Mouse (Mus musculus): ENCODE measurements around the gene Metap2. TPM values are rescaled to one million over a fixed set of nuclear protein-coding genes. Genes with fewer than 3 reads are reported as not detected.

Metap2 gene
- polyA plus RNA-seq (2015; fragmentation: Nextera tagmentation; extraction: Ambion mirVana) = 150 and 162 TPM in 2 replicates

DNA sequence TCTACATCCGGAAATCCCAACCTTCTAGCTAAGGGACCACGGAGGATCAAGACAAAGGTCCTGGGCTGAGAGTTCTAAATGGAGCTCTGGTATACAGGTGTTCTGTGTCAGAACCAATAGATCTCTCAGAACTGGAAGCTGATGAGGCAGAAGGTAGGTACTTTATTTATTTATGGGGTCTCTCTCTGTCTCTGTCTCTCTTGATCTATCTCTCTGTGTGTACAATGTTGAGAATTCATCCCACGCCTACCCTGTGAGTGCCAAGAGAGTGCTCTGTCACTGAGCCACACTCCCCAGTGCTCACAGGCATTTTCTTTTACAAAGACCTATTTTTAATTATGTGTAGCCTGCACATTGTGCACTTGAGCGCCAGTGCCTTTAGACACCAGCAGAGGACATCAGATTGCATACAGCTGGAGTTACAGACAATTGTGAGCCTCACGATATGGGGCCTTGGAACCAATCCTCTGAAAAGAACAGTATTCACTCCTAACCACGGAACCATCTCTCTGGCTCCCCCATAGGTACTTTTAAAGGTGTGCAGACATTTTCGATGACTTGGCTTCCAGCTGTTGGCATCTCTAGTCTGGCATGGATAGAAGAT, at the start of gene Metap2:
Gene Metap2 (minus strand): TSS at position 51 of the 604 bp plus-strand sequence.
- Histone ChIP-seq H3K4me3 (replicated peaks) (no peak within 1 kb of the TSS), H3K27ac (replicated peaks) (no peak within 1 kb of the TSS), H3K9ac (no peak within 1 kb of the TSS), H3K4me2 (no peak within 1 kb of the TSS), H3K4me1 (replicated peaks) (peaks cover 33% of the 10 kb centered on the region), H3K36me3 (replicated peaks) (no peaks in the 10 kb centered on the region), H3K9me3 (replicated peaks) (no peaks in the 10 kb centered on the region), H3K27me3 (0 out of 2 replicates have a peak, but pooled peaks cover 7% of the 10 kb centered on the region)
- 64% methylated on average over 7 of the region's 7 CpGs for WGBS (ENCODE audit: insufficient replicate concordance)
- ATAC-seq (ENCODE audit: insufficient read depth) = no peak

DNA sequence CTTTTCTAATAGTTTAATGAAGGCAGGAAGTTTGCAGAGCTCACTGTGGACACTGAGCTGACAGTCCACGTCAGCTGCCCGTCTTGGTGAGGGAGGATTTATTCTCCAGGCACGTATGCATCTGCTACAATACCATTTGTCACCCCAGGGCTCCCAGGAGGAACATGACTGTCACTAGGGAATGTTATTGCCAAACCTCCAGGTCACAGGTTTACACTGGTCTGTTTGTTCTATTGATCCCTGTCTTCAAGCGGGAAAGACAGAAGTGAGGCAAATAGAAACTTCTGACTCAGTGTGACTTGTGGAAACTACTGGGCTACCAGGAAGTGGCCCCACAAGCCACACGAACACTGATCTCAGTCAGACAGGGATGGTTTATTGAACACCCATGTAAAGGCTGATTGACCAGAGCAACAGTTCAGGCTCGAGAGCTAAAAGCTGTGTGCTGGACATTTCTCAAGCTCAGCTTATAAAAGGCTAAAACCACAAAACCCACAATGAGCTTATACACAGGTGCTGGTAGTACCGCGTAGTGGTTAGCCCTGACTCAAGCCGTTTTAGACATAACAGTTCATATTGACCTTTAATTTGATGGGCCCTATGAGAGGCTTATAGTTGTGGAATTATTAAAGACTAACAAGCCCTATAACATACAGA, 49.1 kb upstream of the Metap2 start:
- H3K9ac ChIP-seq = no peak overlapping the region
- ATAC-seq (ENCODE audit: insufficient read depth) = peak; percentile 79
- no peaks in the 10 kb centered on the region for H3K36me3 ChIP-seq (replicated peaks)
- no peaks in the 10 kb centered on the region for H3K4me1 ChIP-seq (replicated peaks)
- no peaks in the 10 kb centered on the region for H3K27me3 ChIP-seq
- H3K4me2 ChIP-seq = no peak overlapping the region
- H3K9me3 ChIP-seq (replicated peaks) = no peaks in the 10 kb centered on the region
- H3K4me3 ChIP-seq (replicated peaks) = no peak overlapping the region
- peak overlapping the region; percentile 31 for H3K27ac ChIP-seq (replicated peaks)
- WGBS (ENCODE audit: insufficient replicate concordance) = 50% methylated on average over 9 of the region's 9 CpGs

GRCm38 (mm10) chr10:93945364-93945763, 48.5 kb upstream of the Metap2 start:
- 34% methylated on average over 4 of the region's 4 CpGs for WGBS (ENCODE audit: insufficient replicate concordance)
- Histone ChIP-seq H3K4me1 (replicated peaks) (no peaks in the 10 kb centered on the region), H3K27me3 (no peaks in the 10 kb centered on the region), H3K9me3 (replicated peaks) (no peaks in the 10 kb centered on the region), H3K4me2 (no peak overlapping the region), H3K9ac (no peak overlapping the region), H3K4me3 (replicated peaks) (no peak overlapping the region), H3K36me3 (replicated peaks) (no peaks in the 10 kb centered on the region), H3K27ac (replicated peaks) (no peak overlapping the region; the same call in 1 of the 2 replicates)
- ATAC-seq (ENCODE audit: insufficient read depth) = peak; percentile 51

- no peak overlapping the region for H3K27ac ChIP-seq (replicated peaks)
- H3K4me1 ChIP-seq (replicated peaks) = no peaks in the 10 kb centered on the region
- 46% methylated on average over 5 of the region's 5 CpGs for WGBS (ENCODE audit: insufficient replicate concordance)
- H3K4me3 ChIP-seq (replicated peaks) = no peak overlapping the region
- no peaks in the 10 kb centered on the region for H3K27me3 ChIP-seq
- no peak for ATAC-seq (ENCODE audit: insufficient read depth)
- no peak overlapping the region for H3K9ac ChIP-seq
- H3K36me3 ChIP-seq (replicated peaks) = no peaks in the 10 kb centered on the region
- no peak overlapping the region for H3K4me2 ChIP-seq
- no peaks in the 10 kb centered on the region for H3K9me3 ChIP-seq (replicated peaks)
These were observed 47.3 kb upstream of the Metap2 start for GRCm38 (mm10) chr10:93944241-93944640.

DNA sequence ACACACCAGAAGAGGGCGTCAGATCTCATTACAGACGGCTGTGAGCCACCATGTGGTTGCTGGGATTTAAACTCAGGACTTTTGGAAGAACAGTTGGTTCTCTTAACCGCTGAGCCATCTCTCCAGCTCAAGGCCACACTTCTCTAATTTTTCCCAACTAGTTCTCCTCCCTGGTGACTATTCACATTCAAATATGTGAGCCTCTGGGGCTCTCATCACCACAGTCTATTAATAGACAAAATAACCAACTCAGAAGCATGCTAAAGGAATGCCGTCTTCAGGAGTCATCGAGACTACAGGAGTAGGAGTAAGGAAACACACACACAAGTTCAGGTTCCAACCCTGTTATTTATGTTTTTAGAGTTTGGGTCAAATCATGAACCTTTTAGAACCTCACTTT, 43.4 kb upstream of the Metap2 start:
- no peak overlapping the region for H3K4me2 ChIP-seq
- 68% methylated on average over 5 of the region's 5 CpGs for WGBS (ENCODE audit: insufficient replicate concordance)
- no peak for ATAC-seq (ENCODE audit: insufficient read depth)
- no peaks in the 10 kb centered on the region for H3K9me3 ChIP-seq (replicated peaks)
- H3K4me3 ChIP-seq (replicated peaks) = no peak overlapping the region
- H3K9ac ChIP-seq = no peak overlapping the region
- no peak overlapping the region for H3K27ac ChIP-seq (replicated peaks)
- no peaks in the 10 kb centered on the region for H3K27me3 ChIP-seq
- H3K4me1 ChIP-seq (replicated peaks) = no peaks in the 10 kb centered on the region
- no peaks in the 10 kb centered on the region for H3K36me3 ChIP-seq (replicated peaks)

- WGBS (ENCODE audit: insufficient replicate concordance) = 76% methylated on average over 8 of the region's 8 CpGs
- no peaks in the 10 kb centered on the region for H3K27me3 ChIP-seq
- H3K9ac ChIP-seq = no peak overlapping the region
- H3K27ac ChIP-seq (replicated peaks) = no peak overlapping the region
- no peaks in the 10 kb centered on the region for H3K4me1 ChIP-seq (replicated peaks)
- ATAC-seq (ENCODE audit: insufficient read depth) = no peak
- no peaks in the 10 kb centered on the region for H3K9me3 ChIP-seq (replicated peaks)
- H3K4me3 ChIP-seq (replicated peaks) = no peak overlapping the region
- no peaks in the 10 kb centered on the region for H3K36me3 ChIP-seq (replicated peaks)
- H3K4me2 ChIP-seq = no peak overlapping the region
These were observed 42.8 kb upstream of the Metap2 start for GRCm38 (mm10) chr10:93939676-93940075.

DNA sequence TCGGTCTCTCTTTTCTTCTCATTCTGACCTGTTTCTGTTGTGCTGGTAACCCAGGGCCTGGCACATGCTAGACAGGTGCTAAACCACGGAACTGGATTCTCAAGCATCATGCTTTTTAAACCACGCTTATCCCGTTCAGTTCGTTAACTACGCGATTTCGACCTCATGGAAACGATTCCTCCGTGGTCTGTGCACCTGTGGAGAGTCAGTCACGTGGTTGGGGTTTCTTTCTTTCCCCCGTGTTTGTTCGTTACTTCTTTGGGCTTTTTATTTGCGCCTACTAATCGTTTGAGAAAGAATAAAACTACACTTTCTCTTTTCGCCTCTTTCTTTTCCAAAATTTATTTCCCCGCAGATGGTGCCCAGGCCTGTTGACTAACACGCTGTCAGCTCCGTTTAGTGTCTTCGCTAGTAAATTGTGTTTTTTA, 42.0 kb upstream of the Metap2 start:
- Histone ChIP-seq H3K27ac (replicated peaks) (no peak overlapping the region), H3K4me2 (no peak overlapping the region), H3K4me3 (replicated peaks) (no peak overlapping the region), H3K36me3 (replicated peaks) (no peaks in the 10 kb centered on the region), H3K4me1 (replicated peaks) (no peaks in the 10 kb centered on the region), H3K27me3 (no peaks in the 10 kb centered on the region), H3K9ac (no peak overlapping the region), H3K9me3 (replicated peaks) (no peaks in the 10 kb centered on the region)
- 79% methylated on average over 20 of the region's 20 CpGs for WGBS (ENCODE audit: insufficient replicate concordance)
- ATAC-seq (ENCODE audit: insufficient read depth) = no peak

DNA sequence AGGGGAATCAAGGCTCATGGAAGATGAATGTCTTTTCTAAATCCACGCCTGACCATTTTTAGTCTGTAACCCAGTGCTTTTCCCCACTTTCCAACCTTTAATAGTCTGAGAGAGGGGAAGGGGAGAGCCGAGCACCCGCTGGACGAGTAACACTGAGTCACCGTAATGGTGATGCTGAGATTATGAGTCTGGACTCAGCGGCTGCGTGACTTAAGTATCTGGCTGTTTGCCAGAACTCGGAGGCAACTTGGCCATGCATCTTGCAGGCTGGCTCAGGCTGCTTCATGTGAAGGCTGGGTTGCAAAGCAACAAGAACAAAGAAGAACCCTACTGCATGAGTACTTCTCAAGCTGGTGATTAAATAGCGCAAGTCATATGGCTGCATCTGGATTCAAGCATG, 37.1 kb upstream of the Metap2 start:
- Histone ChIP-seq H3K27ac (replicated peaks) (no peak overlapping the region), H3K9ac (no peak overlapping the region), H3K4me1 (replicated peaks) (no peaks in the 10 kb centered on the region), H3K9me3 (replicated peaks) (no peaks in the 10 kb centered on the region), H3K4me3 (replicated peaks) (no peak overlapping the region), H3K4me2 (no peak overlapping the region), H3K27me3 (peaks cover 19% of the 10 kb centered on the region; the same call in 1 of the 2 replicates), H3K36me3 (replicated peaks) (no peaks in the 10 kb centered on the region)
- ATAC-seq (ENCODE audit: insufficient read depth) = no peak
- 61% methylated on average over 9 of the region's 9 CpGs for WGBS (ENCODE audit: insufficient replicate concordance)

- ATAC-seq (ENCODE audit: insufficient read depth) = no peak
- Histone ChIP-seq H3K4me2 (no peak overlapping the region), H3K4me3 (replicated peaks) (no peak overlapping the region), H3K4me1 (replicated peaks) (no peaks in the 10 kb centered on the region), H3K9ac (no peak overlapping the region), H3K27me3 (peaks cover 19% of the 10 kb centered on the region; the same call in 1 of the 2 replicates), H3K9me3 (replicated peaks) (no peaks in the 10 kb centered on the region), H3K36me3 (replicated peaks) (no peaks in the 10 kb centered on the region), H3K27ac (replicated peaks) (no peak overlapping the region)
- 66% methylated on average over 5 of the region's 5 CpGs for WGBS (ENCODE audit: insufficient replicate concordance)
These were observed 36.0 kb upstream of the Metap2 start for GRCm38 (mm10) chr10:93932861-93933260.

DNA sequence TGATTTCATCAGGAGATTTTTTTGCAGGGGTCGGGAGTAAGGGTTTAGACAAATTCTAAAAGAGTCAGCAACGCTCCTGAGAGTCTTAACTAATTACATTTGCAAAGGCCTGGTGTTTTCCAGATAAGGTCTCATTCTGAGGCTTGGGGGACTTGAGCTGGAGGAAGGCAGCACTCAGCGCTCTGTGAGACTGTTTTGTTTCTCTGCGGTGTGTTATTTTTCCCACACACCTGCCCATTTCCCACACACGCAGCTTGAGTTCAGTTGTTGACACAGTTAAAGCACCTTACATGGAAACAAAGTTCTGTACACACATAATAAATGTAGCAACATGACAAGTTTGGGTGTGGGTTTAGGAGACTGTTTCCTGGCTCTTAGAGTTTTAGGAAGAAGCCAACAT, 35.1 kb upstream of the Metap2 start:
- H3K4me1 ChIP-seq (replicated peaks) = no peaks in the 10 kb centered on the region
- H3K9ac ChIP-seq = no peak overlapping the region
- no peak for ATAC-seq (ENCODE audit: insufficient read depth)
- H3K27ac ChIP-seq (replicated peaks) = no peak overlapping the region
- WGBS (ENCODE audit: insufficient replicate concordance) = 55% methylated on average over 5 of the region's 5 CpGs
- H3K4me3 ChIP-seq (replicated peaks) = no peak overlapping the region
- H3K4me2 ChIP-seq = no peak overlapping the region
- H3K27me3 ChIP-seq = peaks cover 19% of the 10 kb centered on the region; the same call in 1 of the 2 replicates
- H3K9me3 ChIP-seq (replicated peaks) = no peaks in the 10 kb centered on the region
- H3K36me3 ChIP-seq (replicated peaks) = no peaks in the 10 kb centered on the region

GRCm38 (mm10) chr10:93931431-93931830, 34.5 kb upstream of the Metap2 start:
- ATAC-seq (ENCODE audit: insufficient read depth) = no peak
- Histone ChIP-seq H3K4me3 (replicated peaks) (no peak overlapping the region), H3K9me3 (replicated peaks) (no peaks in the 10 kb centered on the region), H3K27me3 (peaks cover 19% of the 10 kb centered on the region; the same call in 1 of the 2 replicates), H3K36me3 (replicated peaks) (no peaks in the 10 kb centered on the region), H3K4me2 (no peak overlapping the region), H3K27ac (replicated peaks) (no peak overlapping the region), H3K4me1 (replicated peaks) (no peaks in the 10 kb centered on the region), H3K9ac (no peak overlapping the region)
- 66% methylated on average over 9 of the region's 9 CpGs for WGBS (ENCODE audit: insufficient replicate concordance)
